Mouse (Mus musculus): ENCODE results near the gene Tgfb2. TPM values are rescaled to one million over a fixed set of nuclear protein-coding genes. Genes with fewer than 3 reads are reported as not detected.

Gene Tgfb2
- polyA plus RNA-seq (2012; rRNA removed; ENCODE audit: low replicate concordance), result 0.65 and 0.84 TPM in 2 replicates

DNA sequence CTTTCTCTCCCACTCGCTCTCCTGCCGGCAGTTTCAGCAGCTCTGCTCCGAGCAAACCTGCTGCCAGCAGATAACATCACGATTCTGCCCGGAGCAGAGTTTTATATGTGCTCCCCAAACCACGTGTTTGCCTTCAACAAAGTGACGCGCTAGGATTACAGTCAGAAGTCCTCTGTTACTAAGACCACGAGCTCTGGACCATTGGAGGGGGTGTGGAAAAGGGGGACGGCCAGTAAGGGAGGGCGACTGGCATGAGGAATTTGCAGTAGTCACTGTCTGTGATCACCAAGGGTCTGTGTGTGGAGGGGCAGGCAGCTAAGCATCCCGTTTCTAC lies at the start of gene Tgfb2:
TSS of gene Tgfb2 (minus strand) at position 75 of the 334 bp plus-strand sequence.

DNA sequence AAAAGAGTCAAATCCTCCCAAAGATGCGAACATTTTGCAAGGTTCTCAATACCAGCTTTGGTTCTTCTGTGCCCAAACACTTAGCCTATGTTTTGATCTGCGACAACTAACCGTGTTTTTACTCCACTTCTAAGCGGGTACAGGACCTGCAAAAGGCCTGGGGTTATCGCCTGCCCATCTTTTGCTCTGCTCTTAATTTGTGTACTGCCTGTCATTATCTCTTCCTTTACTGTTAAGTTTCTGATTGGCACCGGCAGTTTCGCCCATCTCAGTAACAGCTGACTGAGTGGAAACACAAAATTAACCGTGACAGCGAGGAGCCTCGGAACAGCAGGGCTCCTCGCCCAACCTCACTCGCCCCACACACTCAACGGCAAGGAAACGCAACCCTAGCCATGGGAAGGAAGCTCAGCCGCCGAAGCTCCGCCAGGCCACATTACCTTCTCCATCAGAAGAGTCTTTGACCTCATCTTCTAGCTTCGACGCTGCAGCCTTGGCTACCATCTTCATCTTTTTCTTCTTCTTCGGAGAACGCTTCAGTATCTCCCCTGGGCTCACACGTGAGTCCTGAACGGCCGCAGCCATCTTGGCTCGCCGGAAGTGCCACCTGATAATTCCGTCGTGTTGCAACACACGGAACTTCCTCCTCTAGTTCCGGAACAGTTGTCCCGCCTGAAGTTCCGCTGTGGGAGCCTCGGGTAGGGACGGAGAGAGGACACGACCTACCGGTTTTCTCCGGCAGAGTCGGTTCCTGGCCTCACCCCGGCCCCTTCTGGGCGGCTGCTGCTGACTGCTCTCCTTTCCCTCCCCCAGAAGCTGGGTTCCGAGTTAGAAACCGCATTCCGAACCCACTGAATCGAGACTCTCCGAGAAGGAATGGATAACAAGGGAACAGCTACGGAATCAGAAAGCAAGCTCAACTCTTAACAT lies 43.2 kb upstream of the Tgfb2 start, which contains the start of gene Rrp15:
TSS of gene Rrp15 (minus strand) at position 635 of the 930 bp plus-strand sequence.

Other genes with a start within 250 kb of the Tgfb2 start
- gene Rrp15, start 43.4 kb upstream of the Tgfb2 start, polyA plus RNA-seq (2012; rRNA removed; ENCODE audit: low replicate concordance), result 0.20 and 0.69 TPM in 2 replicates